Mouse (Mus musculus) midbrain, postnatal 0 days (tissue): ENCODE measurements around the gene Slc32a1. TPM values are rescaled to one million over a fixed set of nuclear protein-coding genes. Genes with fewer than 3 reads are reported as not detected.
A peak's percentile ranks its signal among the peaks of the same experiment; 100 is the strongest.

ENCODE experiments used
- ATAC-seq: fragments of 200-750 bp; cut with Nextera tagmentation; 2 replicates; pipeline ENCODE4 v1.8.0; 2017; ENCODE audit warnings: moderate number of reproducible peaks, mild to moderate bottlenecking, moderate TSS enrichment, moderate library complexity; ENCODE audit not compliant: low FRiP score
- DNase-seq: peaks from one replicate; pipeline ENCODE4 v3.0.0-alpha.2; 2015; ENCODE audit warnings: low spot score
- H3K27ac ChIP-seq: fragments of 300-500 bp; sonication (generic); 2 replicates; pipeline ENCODE4 v1.5.1; 2014; ENCODE audit warnings: low read depth, mild to moderate bottlenecking, low read length, mixed read lengths
- H3K27me3 ChIP-seq: fragments of 300-500 bp; sonication (generic); 2 replicates; pipeline ENCODE4 v1.6.1; 2014; ENCODE audit warnings: low read length, control low read depth, mixed read lengths; ENCODE audit not compliant: insufficient read depth
- H3K36me3 ChIP-seq: fragments of 300-500 bp; sonication (generic); 2 replicates; pipeline ENCODE4 v1.6.1; 2014; ENCODE audit warnings: low read length, control low read depth, mixed read lengths; ENCODE audit not compliant: insufficient read depth
- H3K4me1 ChIP-seq: fragments of 300-500 bp; sonication (generic); 2 replicates; pipeline ENCODE4 v1.6.1; 2014; ENCODE audit warnings: mild to moderate bottlenecking, control low read depth, antibody characterized with exemption, low read length, mixed read lengths; ENCODE audit not compliant: insufficient read depth
- H3K4me2 ChIP-seq: fragments of 300-500 bp; sonication (generic); 2 replicates; pipeline ENCODE4 v1.6.1; 2014; ENCODE audit warnings: low read depth, mild to moderate bottlenecking, low read length, mixed read lengths; ENCODE audit not compliant: poor library complexity, severe bottlenecking
- H3K4me3 ChIP-seq: fragments of 300-500 bp; sonication (generic); 2 replicates; pipeline ENCODE4 v1.5.1; 2014; ENCODE audit warnings: low read depth, mild to moderate bottlenecking, low read length, moderate library complexity
- H3K9ac ChIP-seq: fragments of 300-500 bp; sonication (generic); replicated peaks from 2 replicates; pipeline ENCODE4 v1.6.1; 2014; ENCODE audit warnings: mild to moderate bottlenecking, low read length, moderate library complexity, mixed read lengths; ENCODE audit not compliant: poor library complexity, severe bottlenecking
- H3K9me3 ChIP-seq: fragments of 300-500 bp; sonication (generic); 2 replicates; pipeline ENCODE4 v1.6.1; 2016; ENCODE audit warnings: low read length, control low read depth
- CTCF ChIP-seq: IDR thresholded peaks from 2 replicates; pipeline ENCODE4 v1.5.1; 2016; ENCODE audit warnings: antibody characterized with exemption, mild to moderate bottlenecking
- WGBS: fragments of 180-500 bp; shearing (Covaris S2); extraction: QIAGEN DNeasy Blood & Tissue Kit; methylation state at CpG from one replicate; pipeline ENCODE4 v1.1.7; 2014; 5-methylcytosine and 5-hydroxymethylcytosine counted together
- polyA plus RNA-seq: library from polyadenylated mRNA; unstranded; fragments of >200 nt; fragmentation: Nextera tagmentation; extraction: Ambion mirVana; gene quantifications from 2 replicates; pipeline ENCODE4 v1.2.1, GENCODE M21; 2015
- total RNA-seq: library from RNA; depleted of rRNA; stranded (reverse); fragments of >200 nt; gene quantifications from 2 replicates; pipeline ENCODE4 v1.2.3, GENCODE M21; 2014; rRNA removed

The Slc32a1 gene
- total RNA-seq (53.9 and 63.6 TPM in 2 replicates), polyA plus RNA-seq (14.3 and 14.4 TPM in 2 replicates)

- under 1% methylated on average over 61 of the region's 77 CpGs for WGBS
- no peaks in the 10 kb centered on the region for H3K9me3 ChIP-seq
- H3K4me3 ChIP-seq = peak within 1 kb of the TSS; percentile 40
- ATAC-seq (peak; percentile 38; the same call in 1 of the 2 replicates), DNase-seq (peak; percentile 62)
- TF ChIP-seq CTCF = peak; percentile 44
- peak within 1 kb of the TSS; percentile 51 for H3K4me2 ChIP-seq
- peak within 1 kb of the TSS; percentile 79 for H3K27ac ChIP-seq
- H3K4me1 ChIP-seq = no peaks in the 10 kb centered on the region
- H3K9ac ChIP-seq = peak within 1 kb of the TSS; percentile 63
- no peaks in the 10 kb centered on the region for H3K36me3 ChIP-seq
- peaks cover 40% of the 10 kb centered on the region for H3K27me3 ChIP-seq
Observed at GRCm38 (mm10) chr2:158610488-158611325, at the start of gene Slc32a1. Gene Slc32a1 (plus strand): TSS chr2:158610767.

GRCm38 (mm10) chr2:158560801-158561200, 49.8 kb upstream of the Slc32a1 start:
- ATAC-seq (peak; percentile 45; the same call in 1 of the 2 replicates), DNase-seq (peak; percentile 24)
- no peak for TF ChIP-seq CTCF
- Histone ChIP-seq H3K4me1 (peaks cover 10% of the 10 kb centered on the region; the same call in 1 of the 2 replicates), H3K9me3 (no peaks in the 10 kb centered on the region), H3K36me3 (no peaks in the 10 kb centered on the region), H3K27ac (peak overlapping the region; percentile 87), H3K9ac (0 out of 2 replicates have a peak overlapping the region, but pooled peaks have one; percentile 20), H3K4me2 (peak overlapping the region; percentile 28), H3K4me3 (no peak overlapping the region), H3K27me3 (no peaks in the 10 kb centered on the region)
- WGBS = 16% methylated on average over 9 of the region's 9 CpGs

- 40% methylated on average over 3 of the region's 3 CpGs for WGBS
- H3K4me2 ChIP-seq = peak overlapping the region; percentile 28; the same call in 1 of the 2 replicates
- H3K4me3 ChIP-seq = no peak overlapping the region
- no peaks in the 10 kb centered on the region for H3K36me3 ChIP-seq
- peaks cover 10% of the 10 kb centered on the region; the same call in 1 of the 2 replicates for H3K4me1 ChIP-seq
- H3K9me3 ChIP-seq = no peaks in the 10 kb centered on the region
- DNase-seq (peak; percentile 69), ATAC-seq (peak; percentile 81)
- H3K27ac ChIP-seq = peak overlapping the region; percentile 87
- H3K9ac ChIP-seq = 0 out of 2 replicates have a peak overlapping the region, but pooled peaks have one; percentile 20
- H3K27me3 ChIP-seq = no peaks in the 10 kb centered on the region
- TF ChIP-seq CTCF = no peak
Observed at GRCm38 (mm10) chr2:158561371-158562144, 49.0 kb upstream of the Slc32a1 start.

- H3K27ac ChIP-seq = peak overlapping the region; percentile 57; the same call in 1 of the 2 replicates
- H3K36me3 ChIP-seq = no peaks in the 10 kb centered on the region
- H3K4me3 ChIP-seq = no peak overlapping the region
- H3K9me3 ChIP-seq = no peaks in the 10 kb centered on the region
- DNase-seq = peak; percentile 45
- no peak for ATAC-seq
- H3K9ac ChIP-seq = no peak overlapping the region
- H3K4me2 ChIP-seq = no peak overlapping the region
- H3K4me1 ChIP-seq = peaks cover 5% of the 10 kb centered on the region; the same call in 1 of the 2 replicates
- TF ChIP-seq CTCF = no peak
- no peaks in the 10 kb centered on the region for H3K27me3 ChIP-seq
- 19% methylated on average over 13 of the region's 13 CpGs for WGBS
Observed at GRCm38 (mm10) chr2:158570421-158571081, 40.0 kb upstream of the Slc32a1 start.

- Histone ChIP-seq H3K27me3 (no peaks in the 10 kb centered on the region; the same call in 1 of the 2 replicates), H3K27ac (no peak overlapping the region), H3K36me3 (no peaks in the 10 kb centered on the region), H3K4me2 (no peak overlapping the region), H3K4me3 (no peak overlapping the region), H3K4me1 (0 out of 2 replicates have a peak, but pooled peaks cover 4% of the 10 kb centered on the region), H3K9ac (no peak overlapping the region), H3K9me3 (no peaks in the 10 kb centered on the region)
- ATAC-seq (no peak), DNase-seq (peak; percentile 30)
- 39% methylated on average over 4 of the region's 4 CpGs for WGBS
- TF ChIP-seq CTCF = no peak
Observed at GRCm38 (mm10) chr2:158579979-158580378, 30.6 kb upstream of the Slc32a1 start.
